Mouse (Mus musculus) lung, postnatal 0 days (tissue): Measurements from ENCODE around the gene Elob. TPM values are rescaled to one million over a fixed set of nuclear protein-coding genes. Genes with fewer than 3 reads are reported as not detected.

Source experiments
- ATAC-seq: fragments of 200-750 bp; cut with Nextera tagmentation; 2 replicates; pipeline ENCODE4 v1.8.0; 2017; ENCODE audit warnings: moderate library complexity
- DNase-seq: peaks from one replicate; pipeline ENCODE4 v3.0.0-alpha.2; 2016; ENCODE audit warnings: low spot score
- H3K27ac ChIP-seq: fragments of 300-500 bp; sonication (generic); 2 replicates; pipeline ENCODE4 v1.5.1; 2014; ENCODE audit warnings: antibody characterized with exemption, mild to moderate bottlenecking, low read length, mixed read lengths
- H3K27me3 ChIP-seq: fragments of 300-500 bp; sonication (generic); replicated peaks from 2 replicates; pipeline ENCODE4 v1.6.1; 2014; ENCODE audit warnings: low read length, mixed read lengths; ENCODE audit not compliant: insufficient read depth
- H3K36me3 ChIP-seq: fragments of 300-500 bp; sonication (generic); 2 replicates; pipeline ENCODE4 v1.6.1; 2014; ENCODE audit warnings: low read length, mixed read lengths; ENCODE audit not compliant: insufficient read depth
- H3K4me1 ChIP-seq: fragments of 300-500 bp; sonication (generic); 2 replicates; pipeline ENCODE4 v1.6.1; 2014; ENCODE audit warnings: antibody characterized with exemption, low read depth, low read length, mixed read lengths; ENCODE audit not compliant: insufficient read depth
- H3K4me2 ChIP-seq: fragments of 300-500 bp; sonication (generic); replicated peaks from 2 replicates; pipeline ENCODE4 v1.6.1; 2014; ENCODE audit warnings: low read depth, mild to moderate bottlenecking, low read length, moderate library complexity, mixed read lengths
- H3K4me3 ChIP-seq: fragments of 300-500 bp; sonication (generic); 2 replicates; pipeline ENCODE4 v1.5.1; 2014; ENCODE audit warnings: low read depth, low read length
- H3K9ac ChIP-seq: fragments of 300-500 bp; sonication (generic); replicated peaks from 2 replicates; pipeline ENCODE4 v1.6.1; 2014; ENCODE audit warnings: low read depth, mild to moderate bottlenecking
- H3K9me3 ChIP-seq: fragments of 300-500 bp; sonication (generic); 2 replicates; pipeline ENCODE4 v1.6.1; 2016; ENCODE audit warnings: low read length, mixed read lengths
- CTCF ChIP-seq: IDR thresholded peaks from 2 replicates; pipeline ENCODE4 v1.5.1; 2016; ENCODE audit warnings: antibody characterized with exemption, mild to moderate bottlenecking
- EP300 ChIP-seq: IDR thresholded peaks from 2 replicates; pipeline ENCODE4 v1.6.1; 2016; ENCODE audit warnings: antibody characterized with exemption, mild to moderate bottlenecking, control low read depth
- WGBS: fragments of 180-500 bp; shearing (Covaris S2); extraction: QIAGEN DNeasy Blood & Tissue Kit; methylation state at CpG from one replicate; pipeline ENCODE4 v1.1.7; 2014; 5-methylcytosine and 5-hydroxymethylcytosine counted together
- polyA plus RNA-seq: library from polyadenylated mRNA; unstranded; fragments of >200 nt; fragmentation: Nextera tagmentation; extraction: Ambion mirVana; gene quantifications from 2 replicates; pipeline ENCODE4 v1.2.1, GENCODE M21; 2015

Gene Elob
- polyA plus RNA-seq, 1 experiment from 2014 or later: 893 TPM

- H3K27ac ChIP-seq: no peak overlapping the region
- H3K4me2 ChIP-seq: no peak overlapping the region
- WGBS: 77% methylated on average over 4 of the region's 4 CpGs
- H3K27me3 ChIP-seq: no peaks in the 10 kb centered on the region
- H3K4me3 ChIP-seq: no peak overlapping the region
- no peaks in the 10 kb centered on the region for H3K9me3 ChIP-seq
- DNase-seq (no peak), ATAC-seq (no peak)
- no peaks in the 10 kb centered on the region for H3K36me3 ChIP-seq
- H3K9ac ChIP-seq: no peak overlapping the region
- TF ChIP-seq CTCF (no peak), EP300 (no peak)
- no peaks in the 10 kb centered on the region for H3K4me1 ChIP-seq
Observed at GRCm38 (mm10) chr17:23862926-23863325, 34.0 kb upstream of the Elob start.

- Histone ChIP-seq H3K4me2 (no peak overlapping the region), H3K27me3 (no peaks in the 10 kb centered on the region), H3K4me1 (no peaks in the 10 kb centered on the region), H3K4me3 (no peak overlapping the region), H3K27ac (no peak overlapping the region), H3K36me3 (no peaks in the 10 kb centered on the region), H3K9me3 (no peaks in the 10 kb centered on the region), H3K9ac (no peak overlapping the region)
- WGBS: 33% methylated on average over 2 of the region's 2 CpGs
- TF ChIP-seq CTCF (no peak), EP300 (no peak)
- DNase-seq (no peak), ATAC-seq (no peak)
Observed at GRCm38 (mm10) chr17:23857913-23858312, 29.0 kb upstream of the Elob start.

GRCm38 (mm10) chr17:23857193-23857592 is 28.3 kb upstream of the Elob start:
- H3K4me3 ChIP-seq: no peak overlapping the region
- no peak for TF ChIP-seq CTCF
- no peak for TF ChIP-seq EP300
- WGBS: 86% methylated on average over 6 of the region's 6 CpGs
- ATAC-seq: no peak
- no peak overlapping the region for H3K9ac ChIP-seq
- no peak for DNase-seq
- no peaks in the 10 kb centered on the region for H3K4me1 ChIP-seq
- H3K27ac ChIP-seq: no peak overlapping the region
- H3K4me2 ChIP-seq: no peak overlapping the region
- no peaks in the 10 kb centered on the region for H3K27me3 ChIP-seq
- H3K36me3 ChIP-seq: no peaks in the 10 kb centered on the region
- no peaks in the 10 kb centered on the region for H3K9me3 ChIP-seq

GRCm38 (mm10) chr17:23854229-23854765 is 25.4 kb upstream of the Elob start:
- TF ChIP-seq EP300: no peak
- no peak for TF ChIP-seq CTCF
- ATAC-seq: no peak
- WGBS: 73% methylated on average over 9 of the region's 10 CpGs
- no peaks in the 10 kb centered on the region for H3K36me3 ChIP-seq
- no peaks in the 10 kb centered on the region for H3K9me3 ChIP-seq
- no peaks in the 10 kb centered on the region for H3K4me1 ChIP-seq
- no peak overlapping the region for H3K4me3 ChIP-seq
- H3K4me2 ChIP-seq: no peak overlapping the region
- H3K27ac ChIP-seq: no peak overlapping the region
- H3K27me3 ChIP-seq: no peaks in the 10 kb centered on the region
- no peak for DNase-seq
- no peak overlapping the region for H3K9ac ChIP-seq

GRCm38 (mm10) chr17:23853292-23853691 is 24.4 kb upstream of the Elob start:
- no peaks in the 10 kb centered on the region for H3K9me3 ChIP-seq
- no peak overlapping the region for H3K9ac ChIP-seq
- no peak for TF ChIP-seq EP300
- TF ChIP-seq CTCF: peak; percentile 75
- DNase-seq: peak; percentile 47
- no peaks in the 10 kb centered on the region for H3K27me3 ChIP-seq
- no peaks in the 10 kb centered on the region for H3K4me1 ChIP-seq
- WGBS: 27% methylated on average over 5 of the region's 5 CpGs
- no peak overlapping the region for H3K4me3 ChIP-seq
- no peak overlapping the region for H3K4me2 ChIP-seq
- peak; percentile 46; the same call in 1 of the 2 replicates for ATAC-seq
- no peak overlapping the region for H3K27ac ChIP-seq
- H3K36me3 ChIP-seq: no peaks in the 10 kb centered on the region

GRCm38 (mm10) chr17:23850853-23851749 is 22.2 kb upstream of the Elob start:
- DNase-seq: peak; percentile 78
- H3K36me3 ChIP-seq: no peaks in the 10 kb centered on the region
- ATAC-seq: peak; percentile 71

More at GRCm38 (mm10) chr17:23850853-23851749, 22.2 kb upstream of the Elob start:
- Histone ChIP-seq H3K9ac (no peak overlapping the region), H3K4me2 (no peak overlapping the region), H3K9me3 (no peaks in the 10 kb centered on the region), H3K27ac (no peak overlapping the region), H3K4me3 (no peak overlapping the region), H3K27me3 (no peaks in the 10 kb centered on the region), H3K4me1 (no peaks in the 10 kb centered on the region)
- 41% methylated on average over 18 of the region's 19 CpGs for WGBS
- TF ChIP-seq EP300: no peak
- TF ChIP-seq CTCF: peak; percentile 85
